Mouse (Mus musculus): ENCODE measurements around the gene Adgrg1.

Gene Adgrg1

GRCm38 (mm10) chr8:95037106-95037925, 62.8 kb downstream of the Adgrg1 start:
- no peak for DNase-seq (ENCODE audit: low read depth, low spot score)

- DNase-seq (ENCODE audit: low read depth, low spot score) = no peak
Measured at GRCm38 (mm10) chr8:95041883-95042784, 67.6 kb downstream of the Adgrg1 start.

- no peak for DNase-seq (ENCODE audit: low read depth, low spot score)
Measured at GRCm38 (mm10) chr8:95044811-95045210, 70.3 kb downstream of the Adgrg1 start.

- DNase-seq (ENCODE audit: low read depth, low spot score) = no peak
Measured at GRCm38 (mm10) chr8:95046982-95047381, 72.4 kb downstream of the Adgrg1 start.

- DNase-seq (ENCODE audit: low read depth, low spot score) = no peak
Measured at GRCm38 (mm10) chr8:95047884-95048680, 73.5 kb downstream of the Adgrg1 start.

- DNase-seq (ENCODE audit: low read depth, low spot score) = no peak
Measured at GRCm38 (mm10) chr8:95049636-95050035, 75.1 kb downstream of the Adgrg1 start.

GRCm38 (mm10) chr8:95054438-95054837, 79.9 kb downstream of the Adgrg1 start:
- DNase-seq (ENCODE audit: low read depth, low spot score) = no peak

GRCm38 (mm10) chr8:95054927-95055510, 80.5 kb downstream of the Adgrg1 start, which contains the start of gene Drc7:
Drc7 (plus strand) TSS chr8:95055103.
- DNase-seq (ENCODE audit: low read depth, low spot score) = no peak

- DNase-seq (ENCODE audit: low read depth, low spot score) = no peak
Measured at GRCm38 (mm10) chr8:95056414-95056813, 81.9 kb downstream of the Adgrg1 start.

GRCm38 (mm10) chr8:95058661-95059060, 84.1 kb downstream of the Adgrg1 start:
- DNase-seq (ENCODE audit: low read depth, low spot score) = no peak

- DNase-seq (ENCODE audit: low read depth, low spot score) = no peak
Measured at GRCm38 (mm10) chr8:95059812-95060533, 85.4 kb downstream of the Adgrg1 start.
